Mouse (Mus musculus): ENCODE measurements at regions not wholly inside any gene's neighbourhood (a gene's known extent, or its start where the extent isn't known, plus 50 kb on each side); places are given as distances from the start of the nearest gene placed in this dataset.

GRCm38 (mm10) chr16:42717828-42718412, 157.8 kb upstream of the Zbtb20 start:
- no peak overlapping the region for H3K27ac ChIP-seq (ENCODE audit: insufficient read depth, low read length)
- H3K36me3 ChIP-seq (ENCODE audit: control insufficient read depth, insufficient read depth, low read length, poor library complexity, severe bottlenecking), result no peaks in the 10 kb centered on the region
- no peaks in the 10 kb centered on the region for H3K4me1 ChIP-seq (ENCODE audit: control insufficient read depth, insufficient read depth, low read length)
- TF ChIP-seq EP300 (IDR thresholded peaks at IDR 0.05; ENCODE audit: insufficient read depth, low read depth, low read length) (no peak), POLR2A (IDR thresholded peaks at IDR 0.05; ENCODE audit: insufficient read depth, low read length) (no peak), CTCF (IDR thresholded peaks at IDR 0.05; ENCODE audit: low read depth, low read length) (no peak)
- no peak overlapping the region for H3K9ac ChIP-seq (ENCODE audit: low read depth, poor library complexity, severe bottlenecking)
- no peaks in the 10 kb centered on the region for H3K27me3 ChIP-seq (ENCODE audit: control insufficient read depth, insufficient read depth, low read length, poor library complexity, severe bottlenecking)
- H3K9me3 ChIP-seq (replicated peaks; ENCODE audit: control insufficient read depth, insufficient read depth, low read length, poor library complexity, severe bottlenecking), result no peaks in the 10 kb centered on the region
- no peak overlapping the region for H3K4me3 ChIP-seq (ENCODE audit: low read depth, low read length)

DNA sequence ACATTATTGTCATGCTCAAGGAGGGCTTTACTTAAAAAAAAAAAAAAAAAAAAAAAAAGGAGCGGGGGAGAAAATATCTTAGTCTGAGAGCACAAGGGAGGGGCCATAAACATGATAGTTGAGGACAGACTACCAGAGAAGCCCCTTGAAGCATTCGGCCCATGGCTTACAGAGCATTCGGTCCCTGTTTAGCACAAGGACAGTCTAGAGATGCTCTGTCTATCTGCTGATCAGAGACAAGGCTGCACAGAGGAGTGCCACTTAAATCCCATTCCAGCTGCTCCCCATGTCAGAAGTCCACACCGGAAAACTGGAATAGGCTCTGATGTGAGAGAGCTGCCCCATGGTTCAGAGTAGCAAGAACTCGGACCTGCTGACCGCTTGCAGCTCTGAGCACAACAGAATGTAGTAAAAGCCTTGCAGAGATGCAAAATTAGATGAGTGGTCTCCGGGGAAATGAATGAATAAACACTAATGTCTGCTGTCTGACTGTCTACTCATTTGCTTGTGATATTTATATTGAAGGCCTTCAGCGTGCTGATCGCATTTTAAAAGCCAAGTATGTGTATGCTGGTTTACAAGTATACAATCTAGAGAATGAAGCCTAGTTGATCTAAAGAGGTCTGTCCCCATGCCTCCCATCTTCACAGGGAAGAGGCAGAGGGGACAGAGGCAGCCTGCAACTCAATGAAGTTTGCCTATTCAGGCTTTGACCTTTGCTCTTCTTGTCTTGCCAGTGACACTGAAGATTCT, 158.4 kb upstream of the Zbtb20 start:
- H3K4me1 ChIP-seq (ENCODE audit: control insufficient read depth, insufficient read depth, low read length), result peaks cover 4% of the 10 kb centered on the region
- no peak overlapping the region for H3K4me3 ChIP-seq (ENCODE audit: low read depth, low read length)
- no peak overlapping the region for H3K9ac ChIP-seq (ENCODE audit: low read depth, poor library complexity, severe bottlenecking)

GRCm38 (mm10) chr16:42702676-42703075, 173.0 kb upstream of the Zbtb20 start:
- no peak overlapping the region for H3K27ac ChIP-seq (ENCODE audit: insufficient read depth, low read length)
- no peaks in the 10 kb centered on the region for H3K9me3 ChIP-seq (replicated peaks; ENCODE audit: control insufficient read depth, insufficient read depth, low read length, poor library complexity, severe bottlenecking)
- no peaks in the 10 kb centered on the region for H3K4me1 ChIP-seq (ENCODE audit: control insufficient read depth, insufficient read depth, low read length)
- no peaks in the 10 kb centered on the region for H3K36me3 ChIP-seq (ENCODE audit: control insufficient read depth, insufficient read depth, low read length, poor library complexity, severe bottlenecking)
- no peak overlapping the region for H3K9ac ChIP-seq (ENCODE audit: low read depth, poor library complexity, severe bottlenecking)
- no peaks in the 10 kb centered on the region for H3K27me3 ChIP-seq (ENCODE audit: control insufficient read depth, insufficient read depth, low read length, poor library complexity, severe bottlenecking)
- no peak for TF ChIP-seq EP300 (IDR thresholded peaks at IDR 0.05; ENCODE audit: insufficient read depth, low read depth, low read length)
- H3K4me3 ChIP-seq (ENCODE audit: low read depth, low read length), result no peak overlapping the region

More for the DNA sequence above, 158.4 kb upstream of the Zbtb20 start:
- TF ChIP-seq POLR2A (IDR thresholded peaks at IDR 0.05; ENCODE audit: insufficient read depth, low read length) (no peak), CTCF (IDR thresholded peaks at IDR 0.05; ENCODE audit: low read depth, low read length) (no peak), EP300 (IDR thresholded peaks at IDR 0.05; ENCODE audit: insufficient read depth, low read depth, low read length) (no peak)
- no peaks in the 10 kb centered on the region for H3K27me3 ChIP-seq (ENCODE audit: control insufficient read depth, insufficient read depth, low read length, poor library complexity, severe bottlenecking)
- H3K27ac ChIP-seq (ENCODE audit: insufficient read depth, low read length), result no peak overlapping the region
- no peaks in the 10 kb centered on the region for H3K9me3 ChIP-seq (replicated peaks; ENCODE audit: control insufficient read depth, insufficient read depth, low read length, poor library complexity, severe bottlenecking)
- H3K36me3 ChIP-seq (ENCODE audit: control insufficient read depth, insufficient read depth, low read length, poor library complexity, severe bottlenecking), result no peaks in the 10 kb centered on the region

DNA sequence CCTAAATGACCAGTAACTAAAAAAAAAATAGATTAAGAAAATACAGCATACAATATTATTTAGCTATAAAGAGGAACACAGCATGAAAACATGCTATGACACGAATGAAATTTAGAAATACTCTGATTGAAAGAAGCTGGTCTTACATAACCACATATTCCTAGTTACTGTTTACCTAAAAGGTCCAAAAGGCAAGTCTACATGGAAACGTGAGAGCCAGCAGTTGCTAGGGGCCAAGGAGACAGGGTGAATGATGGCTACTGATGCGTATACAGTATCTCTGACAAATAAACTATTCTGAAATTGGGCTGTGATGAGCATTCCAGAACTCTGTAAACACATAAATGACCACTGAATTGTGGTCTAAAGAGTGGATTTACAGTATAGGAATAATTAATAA, 194.5 kb upstream of the Zbtb20 start:
- no peaks in the 10 kb centered on the region; the same call in 1 of the 2 replicates for H3K9me3 ChIP-seq (replicated peaks; ENCODE audit: control insufficient read depth, insufficient read depth, low read length, poor library complexity, severe bottlenecking)
- H3K36me3 ChIP-seq (ENCODE audit: control insufficient read depth, insufficient read depth, low read length, poor library complexity, severe bottlenecking), result no peaks in the 10 kb centered on the region
- TF ChIP-seq CTCF (IDR thresholded peaks at IDR 0.05; ENCODE audit: low read depth, low read length), result no peak
- no peak overlapping the region for H3K4me3 ChIP-seq (ENCODE audit: low read depth, low read length)
- no peaks in the 10 kb centered on the region for H3K27me3 ChIP-seq (ENCODE audit: control insufficient read depth, insufficient read depth, low read length, poor library complexity, severe bottlenecking)
- H3K27ac ChIP-seq (ENCODE audit: insufficient read depth, low read length), result no peak overlapping the region
- H3K4me1 ChIP-seq (ENCODE audit: control insufficient read depth, insufficient read depth, low read length), result no peaks in the 10 kb centered on the region
- H3K9ac ChIP-seq (ENCODE audit: low read depth, poor library complexity, severe bottlenecking), result no peak overlapping the region

DNA sequence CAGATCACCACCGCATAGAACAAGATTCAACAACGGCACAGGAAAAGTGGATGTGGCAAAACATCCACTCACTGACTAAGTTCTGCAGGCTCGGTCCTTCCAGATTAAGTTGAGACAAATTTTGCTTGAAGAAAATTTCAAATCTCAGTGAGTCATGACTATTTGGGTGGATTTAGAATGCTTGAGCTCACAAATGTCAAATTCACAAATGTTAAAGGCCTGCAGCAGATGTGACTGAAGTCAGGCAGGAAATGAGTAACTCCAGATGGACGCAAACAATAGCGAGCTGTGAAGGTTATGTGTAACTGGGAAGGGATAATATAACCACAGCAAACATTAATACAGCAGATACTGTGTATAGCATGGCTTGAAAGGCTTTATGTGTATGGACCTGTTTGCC, 198.5 kb upstream of the Zbtb20 start:
- TF ChIP-seq POLR2A (IDR thresholded peaks at IDR 0.05; ENCODE audit: insufficient read depth, low read length), result no peak
- no peak for TF ChIP-seq CTCF (IDR thresholded peaks at IDR 0.05; ENCODE audit: low read depth, low read length)
- TF ChIP-seq EP300 (IDR thresholded peaks at IDR 0.05; ENCODE audit: insufficient read depth, low read depth, low read length), result no peak
- H3K36me3 ChIP-seq (ENCODE audit: control insufficient read depth, insufficient read depth, low read length, poor library complexity, severe bottlenecking), result no peaks in the 10 kb centered on the region
- no peaks in the 10 kb centered on the region for H3K4me1 ChIP-seq (ENCODE audit: control insufficient read depth, insufficient read depth, low read length)
- no peak overlapping the region for H3K4me3 ChIP-seq (ENCODE audit: low read depth, low read length)
- no peaks in the 10 kb centered on the region for H3K9me3 ChIP-seq (replicated peaks; ENCODE audit: control insufficient read depth, insufficient read depth, low read length, poor library complexity, severe bottlenecking)
- H3K27me3 ChIP-seq (ENCODE audit: control insufficient read depth, insufficient read depth, low read length, poor library complexity, severe bottlenecking), result no peaks in the 10 kb centered on the region
- H3K27ac ChIP-seq (ENCODE audit: insufficient read depth, low read length), result no peak overlapping the region
- H3K9ac ChIP-seq (ENCODE audit: low read depth, poor library complexity, severe bottlenecking), result no peak overlapping the region

DNA sequence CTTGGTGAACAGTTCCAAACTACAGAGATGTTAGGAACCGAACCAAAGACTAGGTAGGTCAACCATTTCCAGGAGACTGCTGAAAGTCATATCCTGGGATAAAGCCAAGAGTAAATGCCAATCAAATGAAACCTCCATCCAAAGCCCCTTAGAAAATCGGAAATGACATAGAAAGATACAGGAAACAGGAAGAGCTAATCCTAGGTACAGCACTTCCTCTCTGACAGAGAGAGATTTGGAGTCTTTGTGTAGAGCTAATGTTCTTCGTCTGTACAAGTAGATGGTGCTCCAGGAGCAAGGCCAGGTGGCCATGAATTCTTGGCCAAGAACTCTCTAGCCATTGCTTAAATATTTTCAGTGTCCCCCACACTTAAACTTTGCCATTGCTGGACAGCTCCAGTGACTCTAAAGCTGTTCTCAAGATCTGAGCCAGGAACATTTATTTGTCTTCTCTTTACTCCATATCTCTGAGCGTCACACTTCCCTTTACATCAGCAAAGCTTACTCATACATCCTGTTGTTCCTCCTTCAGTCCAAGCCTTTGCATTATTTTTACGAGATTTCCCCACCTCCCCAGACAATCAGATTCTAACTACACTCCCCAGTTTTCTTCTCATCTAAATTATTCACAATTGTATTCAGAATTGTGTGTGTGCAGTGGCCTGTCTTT, 199.1 kb upstream of the Zbtb20 start:
- H3K9ac ChIP-seq (ENCODE audit: low read depth, poor library complexity, severe bottlenecking), result no peak overlapping the region
- H3K27ac ChIP-seq (ENCODE audit: insufficient read depth, low read length), result no peak overlapping the region
- TF ChIP-seq POLR2A (IDR thresholded peaks at IDR 0.05; ENCODE audit: insufficient read depth, low read length) (no peak), CTCF (IDR thresholded peaks at IDR 0.05; ENCODE audit: low read depth, low read length) (no peak), EP300 (IDR thresholded peaks at IDR 0.05; ENCODE audit: insufficient read depth, low read depth, low read length) (no peak)
- H3K36me3 ChIP-seq (ENCODE audit: control insufficient read depth, insufficient read depth, low read length, poor library complexity, severe bottlenecking), result no peaks in the 10 kb centered on the region
- no peak overlapping the region for H3K4me3 ChIP-seq (ENCODE audit: low read depth, low read length)
- H3K27me3 ChIP-seq (ENCODE audit: control insufficient read depth, insufficient read depth, low read length, poor library complexity, severe bottlenecking), result no peaks in the 10 kb centered on the region
- H3K4me1 ChIP-seq (ENCODE audit: control insufficient read depth, insufficient read depth, low read length), result no peaks in the 10 kb centered on the region
- no peaks in the 10 kb centered on the region for H3K9me3 ChIP-seq (replicated peaks; ENCODE audit: control insufficient read depth, insufficient read depth, low read length, poor library complexity, severe bottlenecking)
